Mouse (Mus musculus) left cerebral cortex, postnatal 14 days (tissue): ENCODE results near the gene Col5a1. TPM values are rescaled to one million over a fixed set of nuclear protein-coding genes. Genes with fewer than 3 reads are reported as not detected.

Source experiments
- DNase-seq, 2 experiments: peaks; one replicate each; pipeline ENCODE4 v3.0.0; 2021 to 2022; ENCODE audit warnings: low spot score in 2 of 2, mixed read lengths in 1 of 2
- intact Hi-C: fragments of 180-260 bp; cut with DNase I; formaldehyde crosslinking; loops from one replicate; pipeline ENCODE4 v1.15.1; 2025
- total RNA-seq, 2 experiments: library from RNA; stranded (reverse); gene quantifications; 2 replicates each; pipeline ENCODE4 v1.2.3; 2021

Col5a1 gene
- total RNA-seq, 2 experiments from 2014 or later = 10.8 to 13.3 TPM

- DNase-seq = no peak
Observed at GRCm38 (mm10) chr2:28000660-28001059, 114.4 kb downstream of the Col5a1 start.

GRCm38 (mm10) chr2:28001206-28001605, 115.0 kb downstream of the Col5a1 start:
- no peak for DNase-seq
- intact Hi-C loops = no loop called here

More at GRCm38 (mm10) chr2:28000660-28001059, 114.4 kb downstream of the Col5a1 start:
- intact Hi-C loops = no loop called here

GRCm38 (mm10) chr2:28005187-28005586, 119.0 kb downstream of the Col5a1 start:
- intact Hi-C loops = no loop called here

GRCm38 (mm10) chr2:28008261-28008660, 122.0 kb downstream of the Col5a1 start:
- DNase-seq = no peak
- intact Hi-C loops = no loop called here

More at GRCm38 (mm10) chr2:28005187-28005586, 119.0 kb downstream of the Col5a1 start:
- DNase-seq = no peak

- peak in 1 of 2 experiments; percentile 31 for DNase-seq
- intact Hi-C loops = no loop called here
Observed at GRCm38 (mm10) chr2:28012367-28012766, 126.1 kb downstream of the Col5a1 start.

- intact Hi-C loops = no loop called here
- DNase-seq = no peak
Observed at GRCm38 (mm10) chr2:28014778-28015177, 128.6 kb downstream of the Col5a1 start.

GRCm38 (mm10) chr2:28024416-28024815, 138.2 kb downstream of the Col5a1 start:
- intact Hi-C loops = no loop called here
- DNase-seq = no peak

- intact Hi-C loops = no loop called here
- no peak for DNase-seq
Observed at GRCm38 (mm10) chr2:28025776-28026175, 139.6 kb downstream of the Col5a1 start.

GRCm38 (mm10) chr2:28031860-28032259, 145.6 kb downstream of the Col5a1 start:
- DNase-seq = no peak
- intact Hi-C loops = no loop called here

GRCm38 (mm10) chr2:28032469-28032868, 146.2 kb downstream of the Col5a1 start:
- DNase-seq = no peak
- intact Hi-C loops = no loop called here

- intact Hi-C loops = no loop called here
- no peak for DNase-seq
Observed at GRCm38 (mm10) chr2:28034011-28034710, 147.9 kb downstream of the Col5a1 start.

GRCm38 (mm10) chr2:28036788-28037187, 150.6 kb downstream of the Col5a1 start:
- DNase-seq = no peak

GRCm38 (mm10) chr2:28037505-28038390, 151.5 kb downstream of the Col5a1 start:
- no peak for DNase-seq
- intact Hi-C loops = no loop called here

More at GRCm38 (mm10) chr2:28036788-28037187, 150.6 kb downstream of the Col5a1 start:
- intact Hi-C loops = no loop called here

- peak; percentile 60 to 78 for DNase-seq
- intact Hi-C loops = no loop called here
Observed at GRCm38 (mm10) chr2:28038391-28039096, 152.3 kb downstream of the Col5a1 start.

GRCm38 (mm10) chr2:28039647-28040325, 153.6 kb downstream of the Col5a1 start:
- DNase-seq = no peak
- intact Hi-C loops = no loop called here

- intact Hi-C loops = no loop called here
- DNase-seq = no peak
Observed at GRCm38 (mm10) chr2:28040466-28040865, 154.2 kb downstream of the Col5a1 start.

GRCm38 (mm10) chr2:28044920-28045598, 158.8 kb downstream of the Col5a1 start:
- DNase-seq = no peak

GRCm38 (mm10) chr2:28046311-28046710, 160.1 kb downstream of the Col5a1 start:
- intact Hi-C loops = no loop called here
- no peak for DNase-seq

More at GRCm38 (mm10) chr2:28044920-28045598, 158.8 kb downstream of the Col5a1 start:
- intact Hi-C loops = no loop called here

- intact Hi-C loops = no loop called here
- DNase-seq = no peak
Observed at GRCm38 (mm10) chr2:28047092-28047491, 160.9 kb downstream of the Col5a1 start.
